Mouse (Mus musculus) C3H10T1/2 (cell line): ENCODE results near the gene Mipep. TPM values are rescaled to one million over a fixed set of nuclear protein-coding genes. Genes with fewer than 3 reads are reported as not detected.

Source experiments
- polyA plus RNA-seq, 2 experiments: library from polyadenylated mRNA; unstranded; fragments of >200 nt; fragmentation: generic; extraction: Trizol; gene quantifications; one replicate each; pipeline ENCODE4 v1.2.1; 2012; ENCODE audit warnings: missing spikeins in 2 of 2

The Mipep gene
- 10 to 100 TPM in 1 of 2 experiments, 1 to 10 TPM in 1; 6.2 to 11.5 TPM for polyA plus RNA-seq

DNA sequence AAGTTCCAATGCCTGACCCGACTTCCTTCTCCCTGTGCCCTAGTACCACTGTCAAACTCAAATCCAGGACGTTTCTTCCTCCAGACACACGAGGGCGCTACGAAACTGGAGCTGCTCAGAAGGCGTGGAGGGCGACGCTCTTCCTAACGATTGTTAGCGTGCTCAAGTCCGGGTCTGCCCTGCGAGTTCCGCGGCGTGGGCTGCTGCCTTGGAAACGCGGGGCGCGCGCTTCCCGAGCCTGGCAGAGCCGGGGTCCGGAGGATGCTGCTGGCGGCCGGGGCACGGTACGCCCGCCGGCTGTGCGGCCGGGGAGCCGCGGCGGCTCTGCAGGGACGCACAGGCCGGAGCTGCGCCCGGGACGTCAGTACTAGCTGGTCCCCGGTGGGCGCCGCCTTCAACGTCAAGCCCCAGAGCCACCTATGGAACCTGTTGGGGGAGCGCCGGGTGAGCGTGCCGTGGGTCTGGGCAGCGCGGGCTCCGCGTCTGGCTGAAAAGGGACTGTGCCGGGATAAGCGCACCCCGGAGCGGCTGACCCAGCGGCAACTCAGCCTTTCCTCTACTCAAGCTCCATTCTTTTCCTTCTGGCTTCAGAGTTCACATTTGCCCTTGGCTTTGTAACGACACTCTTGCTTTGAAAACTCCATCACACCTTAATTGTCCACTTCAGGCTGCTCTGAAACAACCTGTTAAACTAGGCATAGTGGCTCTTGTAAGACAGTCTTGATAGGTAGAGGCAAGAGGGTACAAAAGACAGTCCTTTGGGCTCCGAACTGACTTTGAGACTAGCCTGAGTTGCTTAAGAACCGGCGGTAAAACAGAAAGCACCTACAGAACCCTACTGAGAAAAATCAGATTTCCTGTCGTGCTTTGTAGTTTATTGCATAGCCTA lies at the start of gene Mipep:
Mipep (plus strand) TSS at position 147 of the 889 bp plus-strand sequence.

DNA sequence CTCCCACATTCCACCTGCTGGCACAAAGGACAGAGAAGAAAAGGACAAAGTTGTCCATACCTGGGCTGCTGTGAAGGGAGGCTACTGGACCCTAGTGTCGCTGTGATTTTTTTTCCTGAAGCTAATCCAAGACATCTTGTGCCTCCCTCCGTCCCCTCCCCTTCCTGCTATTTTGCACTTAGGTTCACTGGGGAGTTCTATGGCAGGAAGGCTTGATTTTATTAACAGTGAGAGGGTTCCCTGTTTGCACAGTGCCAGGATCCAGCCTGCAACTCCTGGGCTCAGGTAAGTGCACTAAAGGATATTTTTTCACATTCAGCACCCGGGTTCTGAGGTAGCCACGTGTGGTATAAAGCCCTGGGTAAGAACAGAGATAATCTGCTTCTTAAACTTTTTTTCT lies 16.5 kb upstream of the Mipep start, which contains the start of gene C1qtnf9:
C1qtnf9 (plus strand) TSS at position 251 of the 400 bp plus-strand sequence.

Other genes starting within 250 kb of the Mipep start
- gene Spata13, start 150.6 kb upstream of the Mipep start, polyA plus RNA-seq, result under 1 TPM; 0.06 to 0.99 TPM
- gene C1qtnf9, start 16.4 kb upstream of the Mipep start, polyA plus RNA-seq, result not detected